Mouse (Mus musculus): ENCODE measurements around the gene Yipf4.

DNA sequence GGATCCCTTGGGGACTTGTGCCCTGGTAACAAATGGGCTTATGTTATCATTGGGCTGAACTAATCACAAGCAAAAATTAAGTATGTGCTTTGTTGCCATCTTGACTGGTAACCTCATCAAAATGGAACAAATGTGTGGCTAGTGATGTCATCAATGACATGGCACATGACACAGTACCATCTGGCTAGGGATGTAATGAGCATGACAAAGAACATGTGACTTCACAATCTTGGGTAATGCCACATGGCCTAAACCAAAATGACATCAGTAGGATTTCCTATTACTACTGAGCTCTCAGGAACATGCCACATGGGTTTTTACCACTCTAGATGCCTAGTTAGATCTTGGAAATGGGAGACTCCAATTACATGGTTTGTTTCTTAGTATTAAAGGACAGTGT, 11.8 kb downstream of the Yipf4 start:
- TF ChIP-seq CTCF (IDR thresholded peaks at IDR 0.05; ENCODE audit: low read depth) (no peak), EP300 (IDR thresholded peaks at IDR 0.05; ENCODE audit: low read depth) (no peak)

All from liver, embryonic 14.5 days (tissue).